Mouse (Mus musculus): Measurements from ENCODE around the gene Clec18a. TPM values are rescaled to one million over a fixed set of nuclear protein-coding genes. Genes with fewer than 3 reads are reported as not detected.
"Not testable (repeated sequence)": the region's sequence is repeated elsewhere in the genome, so short reads cannot be mapped to it uniquely, and the experiment has no call there.

Gene Clec18a
- polyA plus RNA-seq, 1 experiment = not detected

DNA sequence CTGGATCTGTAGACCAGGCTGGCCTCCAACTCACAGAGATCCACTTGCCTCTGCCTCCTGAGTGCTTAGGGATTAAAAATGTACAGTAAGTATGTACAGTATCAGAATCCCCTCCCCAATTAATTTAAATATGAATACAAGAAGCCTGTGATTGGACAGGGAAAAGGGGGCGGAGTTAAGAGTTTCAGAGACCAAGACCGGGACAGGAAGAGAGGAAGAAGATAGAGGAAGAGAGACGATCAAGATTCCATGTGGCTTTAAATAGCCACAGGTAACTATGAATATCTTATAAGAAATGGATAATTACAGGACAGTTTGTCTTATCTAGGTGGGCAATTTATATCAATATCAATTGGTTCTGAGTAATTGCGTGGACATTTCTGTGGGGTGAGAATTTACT, 62.6 kb downstream of the Clec18a start:
- Histone ChIP-seq H3K36me3 (ENCODE audit: control insufficient read depth, insufficient read depth) (no peaks in the 10 kb centered on the region), H3K27me3 (ENCODE audit: control insufficient read depth, insufficient read depth, insufficient read length) (no peaks in the 10 kb centered on the region), H3K4me3 (ENCODE audit: insufficient read depth, poor library complexity, severe bottlenecking) (no peak overlapping the region), H3ac (ENCODE audit: control insufficient read depth, insufficient read length, low read depth) (no peak overlapping the region), H3K79me2 (ENCODE audit: control insufficient read depth, insufficient read depth) (peaks cover 9% of the 10 kb centered on the region), H3K79me3 (ENCODE audit: low read depth) (peaks cover 6% of the 10 kb centered on the region)
- no peak for TF ChIP-seq USF1 (IDR thresholded peaks at IDR 0.05; ENCODE audit: low read depth)
- no peak for TF ChIP-seq MAX (IDR thresholded peaks at IDR 0.05)
- no peak for TF ChIP-seq MYOG (IDR thresholded peaks at IDR 0.05; ENCODE audit: control insufficient read depth, extremely low read depth, insufficient read length)
- TF ChIP-seq MYOD1 (IDR thresholded peaks at IDR 0.05; ENCODE audit: control insufficient read depth, insufficient read length, low read depth) = no peak
- no peak for TF ChIP-seq CEBPB (IDR thresholded peaks at IDR 0.05; ENCODE audit: low read depth)
- TF ChIP-seq FOSL1 (IDR thresholded peaks at IDR 0.05; ENCODE audit: insufficient read depth, low read length, poor library complexity, severe bottlenecking) = no peak
- TF ChIP-seq CTCF (IDR thresholded peaks at IDR 0.05; ENCODE audit: control insufficient read depth, insufficient read depth, insufficient read length) = no peak

DNA sequence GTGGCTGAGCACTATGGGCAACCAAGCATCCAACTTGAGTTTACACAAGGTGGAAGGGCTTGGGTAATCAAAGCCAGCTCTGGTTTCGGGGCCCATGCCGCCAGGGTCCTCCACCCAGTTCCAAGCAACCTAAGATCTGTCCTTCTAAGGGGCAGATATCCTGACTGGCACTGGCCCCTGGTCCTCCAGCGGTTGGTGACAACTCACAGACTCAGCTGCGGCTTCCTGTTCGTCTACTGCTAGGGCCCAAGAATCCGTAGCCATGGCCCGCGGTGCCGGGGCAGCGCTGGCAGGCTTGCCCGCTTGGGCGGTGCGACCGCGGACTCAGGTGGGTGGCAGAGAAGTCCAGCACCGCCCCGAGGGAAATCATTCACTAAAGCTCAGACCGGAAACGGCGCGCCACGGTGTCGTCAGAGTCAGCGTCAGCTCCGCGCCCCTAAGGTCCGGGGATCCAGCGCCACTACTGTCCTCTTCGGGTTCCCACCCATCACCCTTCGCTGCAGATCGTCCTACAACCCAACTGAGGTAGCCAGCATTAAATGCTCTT, 64.8 kb downstream of the Clec18a start:
- H3K79me3 ChIP-seq (ENCODE audit: low read depth) = no peaks in the 10 kb centered on the region

DNA sequence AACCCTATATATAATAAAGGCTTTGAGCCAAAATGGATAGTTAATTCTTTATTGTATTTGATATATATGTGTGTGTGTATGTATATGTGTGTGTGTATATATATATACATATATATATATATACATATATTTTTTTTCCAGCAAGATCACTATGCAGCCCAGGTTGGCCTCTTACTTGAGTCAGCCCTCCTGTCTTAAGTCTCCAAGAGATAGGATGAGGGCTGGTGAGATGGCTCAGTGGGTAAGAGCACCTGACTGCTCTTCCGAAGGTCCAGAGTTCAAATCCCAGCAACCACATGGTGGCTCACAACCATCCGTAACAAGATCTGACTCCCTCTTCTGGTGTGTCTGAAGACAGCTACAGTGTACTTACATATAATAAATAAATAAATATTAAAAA, 65.6 kb downstream of the Clec18a start:
- H3K27me3 ChIP-seq (ENCODE audit: control insufficient read depth, insufficient read depth, insufficient read length); H3K79me3 ChIP-seq (ENCODE audit: low read depth); H3K4me3 ChIP-seq (ENCODE audit: insufficient read depth, poor library complexity, severe bottlenecking); H3K36me3 ChIP-seq (ENCODE audit: control insufficient read depth, insufficient read depth); H3ac ChIP-seq (ENCODE audit: control insufficient read depth, insufficient read length, low read depth); H3K79me2 ChIP-seq (ENCODE audit: control insufficient read depth, insufficient read depth): not testable (repeated sequence)

More for the DNA sequence above, 64.8 kb downstream of the Clec18a start:
- Histone ChIP-seq H3K79me2 (ENCODE audit: control insufficient read depth, insufficient read depth) (no peaks in the 10 kb centered on the region), H3K36me3 (ENCODE audit: control insufficient read depth, insufficient read depth) (no peaks in the 10 kb centered on the region), H3K4me3 (ENCODE audit: insufficient read depth, poor library complexity, severe bottlenecking) (peak overlapping the region; percentile 43), H3ac (ENCODE audit: control insufficient read depth, insufficient read length, low read depth) (peak overlapping the region; percentile 93), H3K27me3 (ENCODE audit: control insufficient read depth, insufficient read depth, insufficient read length) (no peaks in the 10 kb centered on the region)
- TF ChIP-seq CEBPB (IDR thresholded peaks at IDR 0.05; ENCODE audit: low read depth) (no peak), FOSL1 (IDR thresholded peaks at IDR 0.05; ENCODE audit: insufficient read depth, low read length, poor library complexity, severe bottlenecking) (no peak), CTCF (IDR thresholded peaks at IDR 0.05; ENCODE audit: control insufficient read depth, insufficient read depth, insufficient read length) (no peak), USF1 (IDR thresholded peaks at IDR 0.05; ENCODE audit: low read depth) (no peak), MAX (IDR thresholded peaks at IDR 0.05) (no peak), MYOD1 (IDR thresholded peaks at IDR 0.05; ENCODE audit: control insufficient read depth, insufficient read length, low read depth) (no peak), MYOG (IDR thresholded peaks at IDR 0.05; ENCODE audit: control insufficient read depth, extremely low read depth, insufficient read length) (no peak)

DNA sequence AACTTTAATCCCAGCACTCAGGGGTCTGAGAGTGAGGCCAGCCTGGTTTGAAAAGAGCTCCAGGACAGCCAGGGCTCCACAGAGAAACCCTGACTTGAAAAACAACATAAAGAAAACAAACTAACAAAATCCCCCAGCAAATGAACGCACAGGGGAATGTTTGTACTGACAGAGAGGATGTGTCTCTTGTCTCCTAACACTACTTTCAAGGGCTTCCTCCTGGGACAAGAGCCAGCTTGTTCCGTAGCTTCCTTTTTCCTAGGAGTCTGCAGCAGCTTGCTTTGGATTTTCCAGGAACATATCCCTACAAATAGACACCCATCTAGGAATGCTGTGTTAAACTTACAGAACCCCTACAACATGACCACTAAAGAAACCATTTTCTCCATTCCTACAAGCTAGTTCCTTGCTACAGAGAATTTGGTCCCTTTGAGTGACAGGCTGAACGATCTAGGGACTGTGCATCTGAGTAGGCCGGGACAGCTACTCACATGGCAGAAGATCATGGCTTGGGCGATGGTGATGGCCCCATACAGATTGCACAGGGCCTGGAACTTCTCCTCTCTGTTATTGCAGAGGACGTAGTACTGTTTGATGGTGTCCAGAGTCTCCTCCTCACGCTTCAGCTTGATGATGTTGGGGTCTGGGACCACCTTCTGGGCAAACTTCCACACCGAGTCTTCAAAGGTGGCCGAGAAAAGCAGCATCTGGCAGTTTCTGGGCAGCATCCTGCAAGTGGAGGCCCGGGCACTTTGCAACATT, 81.8 kb downstream of the Clec18a start:
- H3ac ChIP-seq (ENCODE audit: control insufficient read depth, insufficient read length, low read depth); H3K79me3 ChIP-seq (ENCODE audit: low read depth); H3K4me3 ChIP-seq (ENCODE audit: insufficient read depth, poor library complexity, severe bottlenecking); H3K79me2 ChIP-seq (ENCODE audit: control insufficient read depth, insufficient read depth); H3K27me3 ChIP-seq (ENCODE audit: control insufficient read depth, insufficient read depth, insufficient read length): not testable (repeated sequence)
- H3K36me3 ChIP-seq (ENCODE audit: control insufficient read depth, insufficient read depth) = peaks cover 32% of the 10 kb centered on the region

Small RNA genes within 50 kb of the gene (microRNA-seq; reads per million reads assigned to microRNA genes)
- gene Gm24103 (ENCODE audit: borderline microRNAs expressed) (not detected), gene Mir3473d (ENCODE audit: borderline microRNAs expressed) (4.1 reads per million, percentile 50 among the genes with 10 or more reads in this experiment)

Other genes starting within 250 kb of the Clec18a start
- 36.9 TPM for gene Cog4, start 245.8 kb downstream of the Clec18a start, polyA plus RNA-seq (2012; fragmentation: generic; extraction: Trizol)
- 91.8 TPM for gene Sf3b3, start 245.6 kb downstream of the Clec18a start, polyA plus RNA-seq (2012; fragmentation: generic; extraction: Trizol)
- 6.4 TPM for gene Fuk, start 189.9 kb downstream of the Clec18a start, polyA plus RNA-seq (2012; fragmentation: generic; extraction: Trizol)
- gene St3gal2, start 172.5 kb downstream of the Clec18a start, polyA plus RNA-seq (2012; fragmentation: generic; extraction: Trizol) = 23.3 TPM
- gene Ddx19a, start 94.6 kb downstream of the Clec18a start, polyA plus RNA-seq (2012; fragmentation: generic; extraction: Trizol) = 44.0 TPM
- gene Ddx19b, start 60.7 kb downstream of the Clec18a start, polyA plus RNA-seq (2012; fragmentation: generic; extraction: Trizol) = 5.6 TPM
- gene Aars, start 59.3 kb downstream of the Clec18a start, polyA plus RNA-seq (2012; fragmentation: generic; extraction: Trizol) = 152 TPM
- gene Exosc6, start 36.1 kb downstream of the Clec18a start, polyA plus RNA-seq (2012; fragmentation: generic; extraction: Trizol) = 11.4 TPM
- gene Pdpr, start 2.2 kb upstream of the Clec18a start, polyA plus RNA-seq (2012; fragmentation: generic; extraction: Trizol) = 5.2 TPM
- 30.0 TPM for gene Glg1, start 166.8 kb upstream of the Clec18a start, polyA plus RNA-seq (2012; fragmentation: generic; extraction: Trizol)
- gene Rfwd3, start 207.8 kb upstream of the Clec18a start, polyA plus RNA-seq (2012; fragmentation: generic; extraction: Trizol) = 28.8 TPM
- 20.1 TPM for gene Mlkl, start 245.8 kb upstream of the Clec18a start, polyA plus RNA-seq (2012; fragmentation: generic; extraction: Trizol)